Mouse (Mus musculus) thymus, postnatal 4 days (tissue): ENCODE data around the gene Slc37a4.
A peak's percentile ranks its signal among the peaks of the same experiment; 100 is the strongest.
"Not testable (repeated sequence)": the region's sequence is repeated elsewhere in the genome, so short reads cannot be mapped to it uniquely, and the experiment has no call there.

Experiments
- DNase-seq: peaks from one replicate; pipeline ENCODE4 v3.0.0; 2021

Gene Slc37a4

GRCm38 (mm10) chr9:44399114-44399794 lies 2.6 kb downstream of the Slc37a4 start:
- no peak for DNase-seq

GRCm38 (mm10) chr9:44399795-44400114 lies 3.1 kb downstream of the Slc37a4 start:
- no peak for DNase-seq

- DNase-seq = no peak
These were observed 4.4 kb downstream of the Slc37a4 start for GRCm38 (mm10) chr9:44401081-44401480.

- DNase-seq = no peak
These were observed 8.4 kb downstream of the Slc37a4 start for GRCm38 (mm10) chr9:44405011-44405410.

- peak; percentile 95 for DNase-seq
These were observed 10.5 kb downstream of the Slc37a4 start, which contains the start of the genes Rps25 and Trappc4 for GRCm38 (mm10) chr9:44406906-44407751. Gene Rps25, plus strand, starts transcription at chr9:44407139. Gene Trappc4, minus strand, starts transcription at chr9:44407600.

GRCm38 (mm10) chr9:44407752-44408097 lies 11.1 kb downstream of the Slc37a4 start:
- no peak for DNase-seq

GRCm38 (mm10) chr9:44408693-44409092 lies 12.0 kb downstream of the Slc37a4 start:
- DNase-seq = not testable (repeated sequence)

- no peak for DNase-seq
These were observed 14.1 kb downstream of the Slc37a4 start for GRCm38 (mm10) chr9:44410647-44411336.

GRCm38 (mm10) chr9:44411601-44412130 lies 15.0 kb downstream of the Slc37a4 start:
- no peak for DNase-seq

GRCm38 (mm10) chr9:44412306-44412705 lies 15.7 kb downstream of the Slc37a4 start:
- DNase-seq = no peak

GRCm38 (mm10) chr9:44412781-44413180 lies 16.1 kb downstream of the Slc37a4 start:
- no peak for DNase-seq

- DNase-seq = no peak
These were observed 20.7 kb downstream of the Slc37a4 start for GRCm38 (mm10) chr9:44417156-44417891.

- DNase-seq = peak; percentile 95
These were observed 21.3 kb downstream of the Slc37a4 start for GRCm38 (mm10) chr9:44417892-44418363.

GRCm38 (mm10) chr9:44418519-44419385 lies 22.1 kb downstream of the Slc37a4 start, which contains the start of gene Ccdc84:
Gene Ccdc84, minus strand, starts transcription at chr9:44418569.
- DNase-seq = no peak

- not testable (repeated sequence) for DNase-seq
These were observed 23.1 kb downstream of the Slc37a4 start for GRCm38 (mm10) chr9:44419730-44420129.

GRCm38 (mm10) chr9:44420280-44420898 lies 23.7 kb downstream of the Slc37a4 start:
- no peak for DNase-seq

GRCm38 (mm10) chr9:44423576-44423975 lies 26.9 kb downstream of the Slc37a4 start:
- DNase-seq = no peak

- no peak for DNase-seq
These were observed 36.0 kb downstream of the Slc37a4 start for GRCm38 (mm10) chr9:44432577-44433185.

GRCm38 (mm10) chr9:44435747-44436146 lies 39.1 kb downstream of the Slc37a4 start:
- DNase-seq = peak; percentile 36

- no peak for DNase-seq
These were observed 44.3 kb downstream of the Slc37a4 start, which contains the start of gene Foxr1 for GRCm38 (mm10) chr9:44440961-44441360. Gene Foxr1, minus strand, starts transcription at chr9:44441136.
